Mouse (Mus musculus) urinary bladder, postnatal 36 days (tissue): Measurements from ENCODE around the gene E2f2.

Source experiments
- DNase-seq, 2 experiments: peaks; one replicate each; pipeline ENCODE4 v3.0.0; 2022; ENCODE audit warnings: low spot score in 2 of 2, mixed read lengths in 1 of 2

Gene E2f2

DNA sequence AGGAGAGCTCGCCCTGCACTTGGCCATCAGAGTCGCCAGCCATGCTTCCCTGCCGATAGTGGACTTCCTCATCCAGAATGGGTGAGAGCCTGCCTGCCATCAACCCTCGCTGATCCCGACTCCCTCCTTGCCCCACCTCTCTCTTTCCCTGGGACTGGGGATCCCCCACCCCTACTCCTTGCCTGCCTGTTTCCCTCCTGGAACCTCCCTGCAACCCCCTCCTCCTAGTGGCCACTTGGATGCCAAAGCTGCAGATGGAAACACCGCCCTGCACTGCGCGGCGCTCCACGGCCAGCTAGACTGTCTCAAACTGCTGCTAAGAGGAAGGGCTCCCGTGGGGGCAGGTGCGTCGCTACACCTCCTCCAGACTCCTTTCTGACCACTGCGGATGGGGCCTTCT, 67.9 kb downstream of the E2f2 start:
- DNase-seq = no peak

DNA sequence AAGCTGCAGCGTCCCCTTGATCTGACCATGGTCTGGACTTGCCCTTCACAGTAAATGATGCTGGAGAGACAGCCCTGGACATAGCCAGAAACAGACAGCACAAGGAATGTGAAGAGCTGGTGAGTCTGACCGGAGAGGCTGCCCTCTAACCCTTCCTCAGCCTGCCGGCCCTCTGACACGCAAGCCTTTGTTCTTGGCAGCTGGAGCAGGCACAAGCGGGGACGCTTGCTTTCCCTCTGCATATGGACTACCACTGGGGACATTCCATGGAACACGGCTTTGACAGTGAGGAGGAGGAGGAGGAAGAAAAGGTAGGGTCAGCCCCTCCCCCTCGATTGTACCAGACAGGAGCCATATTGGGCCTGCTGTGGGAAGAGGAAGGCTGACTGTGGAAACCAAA, 68.8 kb downstream of the E2f2 start:
- DNase-seq = no peak

DNA sequence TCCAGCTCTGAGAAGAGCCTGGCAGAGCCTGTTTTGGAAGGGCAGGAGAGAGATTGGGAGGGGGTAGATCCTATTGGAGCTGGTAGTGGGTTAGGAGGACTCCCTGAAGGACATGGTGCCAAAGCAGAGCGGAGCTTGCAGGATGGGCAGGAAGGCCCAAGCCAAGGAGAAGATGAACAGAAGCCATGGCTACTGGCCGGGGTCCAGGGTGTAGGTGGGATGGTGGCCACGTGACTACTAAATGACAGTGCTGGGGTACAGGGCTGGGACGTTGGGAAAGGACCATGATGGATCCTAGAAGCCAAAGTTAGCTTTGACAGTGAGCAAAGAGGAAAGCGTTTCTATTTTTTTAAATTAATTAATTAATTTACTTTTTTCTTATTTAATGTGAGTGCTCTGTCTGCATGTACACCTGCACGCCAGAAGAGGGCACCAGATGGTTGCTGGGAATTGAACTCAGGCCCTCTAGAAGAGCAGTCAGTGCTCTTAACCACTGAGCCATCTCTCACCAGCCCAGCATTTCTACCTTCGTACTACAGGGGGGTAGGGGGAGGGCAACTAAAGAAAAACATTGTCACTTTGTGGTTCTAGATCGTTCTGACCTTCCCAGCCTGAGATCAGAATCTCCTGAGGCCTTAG, 70.0 kb downstream of the E2f2 start:
- DNase-seq = no peak

DNA sequence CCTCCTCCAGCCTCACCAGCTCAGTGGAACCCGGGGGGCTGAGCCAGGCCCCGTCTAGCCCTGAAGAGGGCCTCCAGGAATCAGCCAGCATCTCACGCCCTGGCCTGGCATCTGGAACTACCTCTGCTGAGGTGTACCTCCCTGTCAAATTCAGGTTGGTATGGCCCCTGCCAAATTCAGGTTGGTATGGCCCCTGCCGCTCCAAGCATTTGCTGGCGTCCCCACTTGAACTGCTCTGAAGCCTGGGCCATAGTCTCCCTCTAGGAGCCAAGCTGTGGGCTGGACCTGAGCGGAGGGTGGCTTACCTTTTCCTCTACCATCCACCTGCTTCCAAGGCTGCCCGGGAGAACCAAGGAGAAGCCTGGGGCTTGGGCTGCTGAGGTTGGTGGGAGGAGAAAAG, 70.5 kb downstream of the E2f2 start:
- no peak for DNase-seq

DNA sequence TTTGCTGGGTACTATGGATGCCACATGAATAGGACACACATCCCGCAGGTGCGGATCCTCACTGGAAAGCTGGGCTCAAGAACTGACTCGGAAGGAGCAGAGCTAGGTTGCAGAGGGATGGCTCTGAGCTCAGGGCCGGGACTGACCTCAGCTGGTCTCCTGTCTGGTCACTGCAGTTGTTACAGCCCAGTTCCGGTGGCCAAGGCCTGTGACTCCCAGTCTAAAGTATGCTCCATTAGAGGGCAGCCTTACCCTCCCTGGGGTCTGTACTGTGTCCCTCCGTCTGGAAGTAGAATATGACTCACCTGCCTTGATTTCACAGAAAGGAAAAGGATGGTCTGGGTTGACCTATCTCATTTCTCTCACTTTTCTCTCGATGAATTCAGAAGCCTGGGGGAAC, 72.0 kb downstream of the E2f2 start:
- no peak for DNase-seq
